Mouse (Mus musculus): ENCODE results near the gene Hdac7.

The Hdac7 gene

DNA sequence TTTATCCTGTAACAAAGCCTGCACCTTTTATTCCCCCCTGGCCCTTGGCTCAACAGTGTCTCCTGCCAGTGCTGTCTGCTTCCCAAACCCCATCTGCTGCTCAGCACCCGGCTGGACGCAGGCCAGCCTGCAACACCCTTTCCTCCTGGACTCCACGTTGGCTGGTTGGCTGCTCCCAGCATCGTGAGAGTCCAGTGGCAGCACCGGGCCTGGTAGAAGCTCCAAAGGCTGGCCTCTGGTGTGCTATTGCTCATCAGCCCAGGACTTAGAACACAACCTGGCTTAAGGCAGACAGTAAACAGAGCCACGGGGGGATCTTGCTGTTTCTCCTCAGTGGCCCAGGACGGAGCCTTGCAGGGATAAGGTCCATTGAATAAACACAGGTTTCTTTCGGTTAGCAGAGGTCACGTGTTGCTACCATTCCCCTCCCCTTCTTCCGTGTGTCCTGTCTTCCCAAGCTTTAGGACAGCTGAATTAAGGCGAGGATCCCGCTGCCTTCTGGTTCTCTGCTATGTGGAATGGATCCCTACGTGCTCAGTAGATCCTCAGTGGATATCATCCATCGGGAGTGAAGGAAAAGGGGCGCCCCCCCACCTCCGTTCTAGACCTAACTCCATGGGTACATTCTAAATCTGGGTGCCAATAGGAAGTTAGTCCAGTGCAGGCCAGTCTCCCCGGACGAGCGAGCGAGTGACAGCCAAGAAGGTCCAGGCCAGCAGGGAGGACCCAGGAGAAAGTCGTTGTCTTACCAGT, 30.7 kb downstream of the Hdac7 start:
- peak; percentile 70 for DNase-seq

DNA sequence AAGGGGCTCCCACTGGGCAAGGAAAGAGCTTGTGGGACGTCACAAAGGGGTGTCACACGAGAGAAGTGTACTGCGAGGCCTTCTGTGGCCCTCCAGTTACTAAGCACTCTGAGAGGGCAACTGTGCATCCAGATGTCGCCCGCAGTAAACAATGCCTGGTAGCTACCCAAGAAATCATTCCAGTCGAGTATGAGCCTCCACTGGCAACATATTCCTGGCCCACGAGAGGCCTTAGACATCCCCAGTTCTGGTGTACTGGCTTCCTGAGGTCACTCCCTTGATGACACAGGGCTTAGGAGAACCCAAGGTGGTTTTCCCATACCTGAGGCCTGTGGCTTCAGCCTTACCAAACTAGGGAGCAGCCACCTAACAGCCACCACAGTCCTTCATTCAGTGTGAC, 31.4 kb downstream of the Hdac7 start:
- no peak for DNase-seq

DNA sequence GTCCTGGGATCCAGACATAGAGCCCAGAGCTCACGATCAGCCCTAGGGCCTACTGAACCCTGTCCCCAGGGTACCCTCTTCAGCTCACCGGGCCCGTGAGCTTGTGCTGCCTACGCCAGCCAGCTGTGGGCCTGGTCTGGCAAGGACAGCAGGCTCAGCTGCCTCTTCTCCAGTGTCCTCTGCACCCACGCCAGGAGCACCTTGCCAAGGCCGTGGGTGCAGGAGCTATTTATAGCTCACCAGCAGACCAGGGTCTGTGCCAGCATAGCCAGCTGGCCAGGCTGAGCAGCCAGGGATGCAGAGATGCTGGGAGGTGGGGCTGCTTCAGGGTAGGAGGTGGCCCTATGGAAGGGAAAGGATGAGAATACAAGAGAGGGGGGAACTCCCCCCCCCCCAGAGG, 32.2 kb downstream of the Hdac7 start:
- peak; percentile 69 for DNase-seq

DNA sequence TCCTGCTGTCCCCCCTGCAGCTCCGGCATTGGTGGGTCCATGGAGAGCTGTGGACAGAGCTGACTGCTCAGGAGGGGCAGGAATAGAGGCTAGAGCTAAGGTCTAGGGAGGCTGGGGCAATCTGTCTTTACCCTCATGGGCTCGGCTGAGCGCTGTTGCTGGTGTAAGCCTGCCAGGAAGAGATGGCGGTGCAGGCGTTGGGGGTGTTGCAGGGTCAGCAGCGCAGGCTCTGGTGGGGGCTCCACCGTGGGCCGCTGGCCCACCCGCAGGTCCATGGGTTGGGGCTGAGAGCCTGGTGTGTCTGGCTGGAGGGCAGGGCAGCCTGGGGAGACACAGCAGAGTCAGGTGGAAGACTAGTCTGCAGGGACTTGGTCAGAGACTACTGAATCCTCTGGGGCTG, 33.0 kb downstream of the Hdac7 start:
- no peak for DNase-seq

DNA sequence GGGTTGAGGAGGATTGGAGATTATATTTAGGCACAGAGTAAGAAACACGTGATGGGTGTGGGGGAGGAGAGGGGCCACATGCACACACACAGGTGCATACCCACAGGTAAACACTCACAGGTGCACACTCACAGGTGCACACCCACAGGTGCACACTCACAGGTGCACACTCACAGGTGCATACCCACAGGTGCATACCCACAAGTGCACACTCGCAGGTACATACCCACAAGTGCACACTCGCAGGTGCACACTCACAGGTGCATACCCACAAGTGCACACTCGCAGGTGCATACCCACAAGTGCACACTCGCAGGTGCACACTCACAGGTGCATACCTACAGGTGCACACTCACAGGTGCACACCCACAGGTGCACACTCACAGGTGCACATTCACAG, 33.9 kb downstream of the Hdac7 start:
- no peak for DNase-seq

DNA sequence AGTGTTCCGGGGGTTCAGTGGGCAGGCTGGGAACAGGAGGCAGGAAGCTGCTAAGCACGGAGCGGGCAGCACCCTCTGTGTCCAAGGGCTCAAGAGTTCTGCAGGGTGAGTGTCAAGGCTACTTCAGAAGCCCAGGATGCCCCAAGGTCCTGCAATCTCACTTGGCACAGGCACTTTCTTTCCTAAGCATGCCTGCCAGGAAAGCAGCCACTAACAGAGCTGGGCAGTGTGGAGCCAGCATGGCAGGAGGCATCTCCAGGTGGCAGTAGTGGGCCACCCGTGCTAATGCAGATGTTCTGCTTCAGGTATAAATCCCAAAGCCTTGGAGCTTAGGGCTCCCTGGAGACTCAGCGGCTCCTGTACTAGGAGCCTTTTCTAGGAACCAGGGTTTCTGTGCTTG, 34.4 kb downstream of the Hdac7 start:
- DNase-seq: peak; percentile 77

DNA sequence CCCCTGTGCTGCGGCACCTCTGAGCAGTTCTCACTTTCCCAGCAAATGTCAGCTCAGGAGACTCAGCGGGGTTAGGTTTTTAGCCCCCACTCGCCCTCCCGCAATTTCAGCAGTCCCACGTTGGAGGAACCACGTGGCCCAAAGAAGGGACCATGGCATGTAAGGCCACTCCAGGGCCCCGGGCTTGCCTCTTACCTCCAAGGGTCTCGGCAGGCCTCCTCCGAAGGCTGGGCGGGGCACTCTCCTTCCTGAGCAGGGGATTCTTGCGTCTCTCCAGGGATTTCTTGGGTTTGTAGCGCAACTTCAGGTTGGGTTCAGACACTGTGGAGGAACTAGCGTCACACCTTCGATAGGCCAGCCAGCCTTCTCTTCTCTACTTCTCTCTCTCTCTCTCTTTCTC, 35.1 kb downstream of the Hdac7 start:
- DNase-seq: no peak

DNA sequence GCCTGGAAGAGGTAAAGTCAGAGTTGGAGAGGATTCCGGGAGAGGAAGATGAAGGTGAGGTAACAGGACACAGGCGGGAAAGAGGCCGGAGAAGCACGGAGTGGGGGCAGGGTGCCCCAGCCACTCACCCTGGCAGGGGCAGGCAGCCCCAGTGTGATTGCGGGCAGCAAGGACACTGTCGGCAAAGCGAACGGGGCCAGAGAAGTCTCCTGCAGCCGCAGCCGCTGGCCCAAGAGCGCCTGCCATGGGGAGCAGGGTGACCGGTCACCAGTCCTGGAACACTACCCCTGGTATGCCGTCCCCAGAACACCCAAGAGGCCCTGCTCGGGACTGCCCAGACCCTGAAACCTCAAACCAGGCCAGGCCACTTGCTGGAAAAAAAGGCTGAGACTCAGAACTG, 35.8 kb downstream of the Hdac7 start:
- no peak for DNase-seq

DNA sequence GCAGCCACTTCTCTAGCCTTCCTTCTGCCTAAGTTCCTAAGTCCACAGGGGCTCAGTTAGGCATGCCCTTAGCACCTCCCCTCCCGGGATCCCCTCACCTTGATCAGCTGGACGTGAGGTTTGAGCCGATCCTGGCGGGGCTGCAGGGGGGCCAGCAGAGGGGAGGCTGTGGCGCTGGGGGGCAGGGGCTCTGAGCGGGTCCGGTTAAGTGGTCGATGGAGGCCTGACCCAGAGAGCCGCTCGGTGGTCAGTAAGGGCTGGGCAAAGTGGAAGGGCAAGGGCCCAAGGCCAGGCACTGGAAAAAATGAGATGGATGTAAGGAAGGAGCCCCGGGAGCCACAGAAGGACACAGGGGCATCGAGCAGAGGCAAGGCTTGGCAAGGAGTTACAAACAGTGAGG, 36.4 kb downstream of the Hdac7 start:
- DNase-seq: no peak

DNA sequence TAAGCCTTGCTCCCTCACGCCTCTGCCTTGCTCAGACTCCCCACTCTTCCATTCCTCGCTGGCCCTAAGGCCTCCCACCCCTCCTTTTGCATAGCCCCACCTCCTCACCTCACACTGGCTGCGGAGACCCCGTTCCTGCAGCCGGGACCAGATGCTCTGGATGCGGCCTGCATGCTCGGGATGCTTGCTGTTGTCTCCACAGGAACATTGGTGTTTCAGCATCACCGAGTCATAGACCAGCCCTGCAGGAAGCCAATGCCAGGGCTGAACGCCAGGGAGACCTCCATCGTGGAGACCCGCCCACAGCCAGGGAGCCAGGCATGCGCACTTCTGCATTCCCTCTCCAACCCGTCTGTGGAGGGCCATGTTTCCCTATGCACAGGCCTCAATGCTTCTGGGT, 41.7 kb downstream of the Hdac7 start:
- no peak for DNase-seq

DNA sequence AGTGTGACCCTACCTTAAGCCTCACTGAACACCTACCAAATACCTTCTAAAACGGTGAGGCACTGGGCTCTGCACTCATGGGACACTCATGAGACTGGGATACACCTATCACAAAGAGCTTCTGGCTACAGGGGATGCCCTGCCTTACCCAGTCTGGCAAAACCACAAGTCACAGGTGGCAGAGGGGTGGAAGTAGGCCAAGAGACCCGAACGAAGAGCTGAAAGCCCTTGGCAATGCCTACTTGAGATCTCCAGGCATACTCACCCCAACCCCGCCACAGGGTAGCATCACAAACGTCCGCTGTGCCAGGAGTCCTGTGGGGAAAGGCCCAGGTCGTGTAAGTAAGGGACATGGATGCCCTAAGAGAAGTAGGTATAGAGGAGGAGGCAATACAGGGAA, 42.5 kb downstream of the Hdac7 start:
- DNase-seq: no peak

DNA sequence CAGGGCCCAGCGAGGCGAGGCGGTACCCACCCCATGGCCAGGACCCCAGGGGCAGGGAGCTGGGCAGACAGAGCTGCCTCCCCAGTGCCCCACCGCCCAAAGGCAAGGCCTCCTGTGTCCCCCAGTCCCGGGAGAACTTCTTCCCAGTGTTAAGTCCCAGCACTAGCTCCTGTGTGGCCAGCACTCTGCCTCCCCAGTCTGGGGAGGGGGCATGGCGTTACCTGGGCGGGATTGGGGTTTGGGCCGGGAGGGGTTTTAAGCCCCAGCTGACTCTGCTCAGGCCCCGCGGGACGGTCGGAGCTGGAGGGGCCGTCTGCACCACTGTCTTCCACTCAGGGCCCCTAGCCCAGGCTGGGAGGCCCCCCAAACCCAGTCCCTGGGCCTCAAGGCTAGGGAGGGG, 43.4 kb downstream of the Hdac7 start:
- DNase-seq: no peak

DNA sequence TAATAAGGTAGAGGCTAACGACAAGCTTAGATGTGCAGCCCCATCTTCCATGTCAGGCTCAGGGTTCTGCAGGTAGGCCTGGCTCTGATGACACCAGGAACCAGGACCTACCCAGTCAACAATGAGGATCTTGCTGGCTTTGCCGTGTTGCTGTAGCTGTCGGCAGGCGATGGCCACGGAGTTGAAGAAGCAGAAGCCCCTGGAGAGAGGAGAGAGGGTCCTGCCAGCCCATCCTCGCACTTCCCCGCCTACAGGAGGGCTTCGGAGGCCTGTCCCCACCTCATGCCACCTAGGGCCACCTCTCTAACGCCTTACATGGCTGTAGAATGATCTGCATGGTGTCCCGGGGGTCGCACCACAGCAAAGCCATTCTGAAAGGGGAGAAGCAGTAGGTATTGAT, 44.9 kb downstream of the Hdac7 start:
- DNase-seq: no peak

DNA sequence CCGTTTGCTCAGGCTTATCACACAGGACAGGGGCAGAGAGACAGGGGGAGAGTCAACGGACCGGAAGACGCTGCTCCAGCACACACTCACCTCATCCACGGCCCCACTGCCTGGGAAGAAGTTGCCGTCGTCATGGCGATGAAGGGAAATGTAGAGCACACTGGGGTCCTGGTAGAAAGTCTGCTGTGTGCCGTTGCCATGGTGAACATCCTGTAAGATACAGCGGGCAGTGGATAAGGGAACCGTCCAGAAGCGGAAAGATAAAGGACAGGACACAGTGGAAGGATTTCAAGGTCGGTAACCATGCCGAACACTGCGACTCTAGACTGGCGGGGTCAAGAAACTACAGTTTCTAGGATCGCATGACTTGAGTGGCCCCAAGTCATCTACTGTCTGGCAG, 46.2 kb downstream of the Hdac7 start:
- no peak for DNase-seq

DNA sequence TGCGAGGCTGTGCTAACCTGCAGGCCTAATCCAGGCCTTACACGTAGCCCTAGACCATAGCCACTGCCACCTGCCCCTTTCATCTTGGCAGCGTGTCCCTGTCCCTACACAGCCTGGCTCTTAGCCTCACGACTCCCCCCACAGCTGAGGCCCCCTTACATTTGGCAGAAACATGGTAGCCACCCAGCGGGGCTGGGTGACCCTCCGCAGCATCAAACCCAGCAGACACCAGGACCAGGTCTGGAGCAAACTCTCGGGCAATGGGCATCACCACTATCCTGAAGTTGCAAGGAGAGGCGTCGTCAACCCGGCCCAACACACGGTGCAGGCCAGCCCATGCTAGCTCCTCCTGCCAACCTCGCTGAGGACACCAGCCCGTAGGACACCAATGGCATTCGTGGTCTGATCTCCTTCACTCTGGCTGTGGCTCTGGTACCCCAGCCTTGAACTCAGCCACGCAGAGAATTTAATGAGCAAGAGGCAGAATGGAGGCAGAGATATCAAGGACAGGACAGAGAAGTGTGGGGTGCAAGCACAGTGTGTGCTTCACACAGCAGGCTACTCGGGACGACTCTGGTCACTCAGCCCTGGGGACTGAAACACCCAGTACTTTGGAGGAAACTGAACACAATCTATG, 47.5 kb downstream of the Hdac7 start:
- DNase-seq: no peak

DNA sequence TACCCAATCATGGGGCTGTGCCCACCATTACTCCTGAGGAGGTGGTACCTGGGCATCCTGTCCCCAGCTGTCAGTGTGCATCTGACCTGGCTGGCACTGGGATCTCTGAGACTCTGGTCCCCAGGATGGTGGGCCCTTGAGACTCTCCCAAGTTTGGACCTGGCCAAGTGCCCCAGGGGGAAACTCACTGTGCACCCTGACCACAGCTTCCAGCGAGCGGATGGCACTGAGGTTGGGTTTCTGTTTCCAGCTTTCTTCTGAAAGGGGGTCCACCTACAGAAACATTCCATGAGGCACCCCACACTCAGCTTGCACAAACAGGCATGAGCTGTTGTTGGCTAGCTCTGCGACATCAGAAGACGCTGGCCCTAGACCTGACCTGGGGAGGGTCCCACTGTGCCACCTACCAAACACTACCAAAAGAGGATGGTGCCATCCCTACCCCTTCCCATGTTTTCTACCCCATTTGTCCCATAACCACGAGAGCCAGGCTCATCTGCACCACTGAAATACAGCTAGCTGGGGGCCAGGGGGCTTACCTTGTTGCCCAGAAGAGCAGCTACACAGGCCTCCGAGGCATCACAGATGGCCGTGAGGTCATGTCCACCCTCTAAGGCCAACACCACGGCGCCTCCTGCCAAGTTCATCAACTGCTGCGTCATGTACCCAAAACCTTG, 48.6 kb downstream of the Hdac7 start:
- DNase-seq: no peak

DNA sequence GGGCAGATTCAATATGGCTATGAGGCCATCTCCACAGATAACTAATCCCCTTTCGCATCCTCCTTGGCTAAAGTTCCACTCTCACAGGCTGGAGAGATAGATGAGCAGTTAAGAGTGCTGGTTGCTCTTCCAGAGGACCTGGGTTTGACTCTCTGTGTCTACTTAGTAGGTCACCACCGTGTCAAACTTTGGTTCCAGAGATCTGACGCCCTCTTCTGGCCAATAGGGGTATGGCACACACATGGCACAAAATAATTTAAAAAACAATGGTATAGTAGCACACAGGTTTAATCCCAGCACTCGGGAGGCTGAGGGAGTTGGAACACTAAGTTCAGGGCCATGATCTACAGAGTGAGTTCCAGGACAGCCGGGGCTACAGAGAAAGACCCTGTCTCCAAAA, 50.0 kb downstream of the Hdac7 start:
- no peak for DNase-seq

DNA sequence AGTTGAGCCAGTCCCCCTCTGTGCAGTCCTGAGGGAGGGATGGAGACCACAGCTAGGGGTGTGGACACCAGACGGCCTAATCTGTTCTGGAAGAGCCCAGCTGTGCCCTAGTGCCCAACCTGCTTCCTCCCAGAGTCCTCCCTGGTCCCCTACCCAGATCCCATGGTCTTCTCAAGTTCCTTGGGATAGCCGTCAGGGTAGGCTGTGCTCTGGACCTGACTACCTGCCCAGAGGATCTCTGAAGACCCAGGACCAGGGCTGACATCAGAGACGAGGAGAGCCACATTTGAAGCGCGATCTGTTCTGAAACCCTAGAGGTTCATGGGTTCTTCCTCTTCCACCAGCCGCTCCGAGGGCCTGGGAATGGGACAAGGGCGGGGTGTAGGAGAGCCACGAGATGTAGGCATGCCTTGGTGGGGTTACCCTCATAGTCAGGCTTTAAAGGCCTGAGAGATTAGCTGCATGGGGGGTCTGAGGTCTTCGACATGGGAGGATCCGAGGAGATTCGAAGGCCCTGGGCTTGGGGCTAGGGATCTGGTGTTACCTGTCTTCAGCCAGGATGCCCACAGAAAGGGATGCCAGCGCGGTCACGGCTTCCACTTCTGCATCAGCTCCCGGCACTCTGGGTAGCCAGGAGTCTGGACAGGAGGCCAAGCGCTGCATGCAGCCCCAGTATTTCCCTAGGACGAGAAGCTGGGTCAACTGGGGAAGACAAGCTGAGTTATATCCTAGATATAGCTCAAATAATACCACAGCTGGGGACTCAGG, 50.7 kb downstream of the Hdac7 start:
- no peak for DNase-seq

DNA sequence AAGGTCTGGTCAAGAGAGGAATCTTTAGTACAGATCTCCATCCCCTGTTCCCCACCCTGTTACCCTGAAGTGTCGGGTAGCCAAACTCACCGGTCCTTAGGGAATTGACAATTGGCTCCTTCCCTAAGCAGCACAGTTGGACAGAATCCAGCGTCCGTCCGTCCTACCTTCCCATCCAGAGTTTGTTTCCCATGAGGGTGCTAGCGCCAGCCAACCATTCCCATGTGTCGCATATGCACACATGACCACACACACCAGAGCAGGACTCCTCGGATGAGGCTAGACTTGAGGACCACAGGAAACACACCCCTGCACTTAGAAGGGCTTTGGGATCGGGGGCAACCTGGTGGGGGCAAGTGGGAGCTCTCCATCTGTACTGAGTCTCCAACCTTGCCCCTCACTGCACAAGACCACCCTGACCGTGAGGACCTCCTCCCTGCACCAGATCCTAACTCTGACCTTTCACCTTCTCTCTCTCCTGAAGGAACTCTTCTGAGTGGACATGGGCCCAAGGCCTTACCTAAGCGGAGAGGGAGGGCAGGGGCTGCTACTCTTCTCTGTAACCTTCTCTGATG, 53.1 kb downstream of the Hdac7 start:
- no peak for DNase-seq

DNA sequence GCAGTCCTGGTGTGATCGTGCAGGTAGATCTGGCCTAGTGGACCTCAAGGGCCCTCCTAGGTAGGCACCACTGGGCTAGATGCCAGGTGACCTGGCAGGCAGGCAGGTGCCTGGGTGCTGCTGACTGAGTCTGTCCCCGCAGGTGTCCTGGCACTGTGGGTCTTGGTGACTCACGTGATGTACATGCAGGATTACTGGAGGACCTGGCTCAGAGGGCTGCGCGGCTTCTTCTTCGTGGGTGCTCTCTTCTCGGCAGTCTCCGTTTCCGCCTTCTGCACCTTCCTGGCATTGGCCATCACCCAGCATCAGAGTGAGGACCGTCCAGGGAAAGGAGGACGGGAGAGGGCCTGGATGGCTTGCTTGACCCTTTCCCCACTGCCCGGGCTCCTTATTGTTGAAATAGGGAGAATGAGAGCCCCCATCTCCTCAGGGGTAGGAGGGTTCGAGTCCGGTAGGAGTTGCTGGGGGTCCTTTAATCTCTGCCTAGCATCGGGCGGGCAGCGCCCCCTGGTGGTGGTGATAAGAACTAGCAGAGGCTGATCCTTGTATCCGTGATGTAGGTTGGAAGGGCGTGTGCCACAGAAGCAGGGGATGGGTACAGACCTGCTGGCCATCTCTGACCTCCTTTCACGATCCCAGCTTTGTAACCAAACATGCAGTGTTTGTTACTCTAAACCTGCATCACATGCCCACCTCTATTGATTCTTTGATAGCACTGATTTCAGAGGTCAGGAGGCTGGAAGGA, 54.4 kb downstream of the Hdac7 start:
- DNase-seq: peak; percentile 80

DNA sequence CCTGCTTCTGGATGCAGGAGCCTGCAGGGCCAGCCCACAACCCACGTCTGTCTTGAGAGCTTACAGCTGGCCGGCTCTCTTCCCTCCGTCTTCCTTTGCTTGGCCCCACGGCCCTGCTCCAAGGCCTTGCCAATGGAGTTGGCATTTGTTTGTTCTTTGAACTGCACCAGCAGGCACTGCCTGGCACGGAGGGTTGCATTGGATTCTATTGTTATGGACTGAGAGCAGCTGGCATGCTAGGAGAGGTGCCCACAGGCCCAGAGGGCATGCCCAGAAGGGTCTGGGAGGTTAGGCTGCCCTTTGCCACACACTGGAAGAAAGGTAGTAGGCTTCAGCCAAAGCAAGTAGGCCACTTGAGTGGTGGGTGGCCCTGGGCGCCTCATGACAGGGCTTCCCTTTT, 55.5 kb downstream of the Hdac7 start:
- peak; percentile 58 for DNase-seq
